Mouse (Mus musculus) liver, adult (tissue): ENCODE measurements around the gene Hnrnph2.

Experiments used
- GATA4 ChIP-seq: IDR thresholded peaks from 2 replicates; pipeline ENCODE4 v1.6.1; 2014; ENCODE audit warnings: mild to moderate bottlenecking, low read length; ENCODE audit not compliant: insufficient replicate concordance

The Hnrnph2 gene

GRCm38 (mm10) chrX:134646338-134646737 is 45.4 kb downstream of the Hnrnph2 start:
- TF ChIP-seq GATA4: peak; percentile 43; the same call in 1 of the 2 replicates

DNA sequence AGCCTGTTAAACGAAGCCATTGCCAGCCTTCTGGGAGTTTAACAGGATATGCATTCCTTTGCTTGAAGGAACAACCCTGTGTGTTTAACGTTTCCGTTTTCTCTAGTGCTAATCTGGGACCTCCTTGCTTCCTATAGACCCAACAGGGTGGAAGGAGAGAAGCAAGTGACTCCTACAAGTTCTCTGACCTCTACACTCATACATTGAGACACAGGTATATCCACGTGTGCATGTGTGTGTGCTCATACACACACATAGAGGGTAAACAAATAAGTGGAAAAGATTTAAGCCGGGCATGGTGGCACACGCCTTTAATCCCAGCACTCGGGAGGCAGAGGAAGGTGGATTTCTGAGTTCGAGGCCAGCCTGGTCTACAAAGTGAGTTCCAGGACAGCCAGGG is 46.4 kb downstream of the Hnrnph2 start:
- no peak for TF ChIP-seq GATA4

DNA sequence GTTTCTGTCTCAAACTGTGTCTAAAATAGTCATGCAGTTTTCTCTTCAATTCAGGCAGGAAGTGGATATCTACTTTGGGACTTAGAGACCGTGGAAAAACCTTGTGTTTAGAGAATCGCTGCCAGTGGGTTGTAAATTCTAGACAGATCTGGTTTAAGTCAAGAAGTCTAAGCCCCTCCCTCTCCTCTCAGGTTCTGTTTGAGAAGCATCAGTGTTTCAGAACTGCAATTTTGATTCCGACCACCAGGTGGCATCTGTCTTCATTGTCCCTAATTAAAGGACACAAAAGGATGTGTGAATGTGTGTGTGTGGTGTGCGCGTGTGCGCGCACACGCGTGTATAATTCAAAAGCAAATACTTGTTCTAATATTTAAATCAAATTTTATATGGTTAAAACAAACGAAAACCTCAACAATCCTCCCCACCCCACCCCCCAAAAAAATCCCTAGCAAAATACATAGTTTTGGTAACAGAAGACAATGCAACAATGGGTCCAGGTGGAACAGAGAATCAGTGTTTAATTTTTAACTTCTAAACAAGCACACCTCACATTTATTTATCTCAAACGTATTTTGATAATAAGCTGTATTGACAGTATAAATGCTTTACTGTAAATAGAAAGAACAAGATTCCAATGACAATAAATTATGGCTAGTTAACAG is 47.2 kb downstream of the Hnrnph2 start:
- TF ChIP-seq GATA4: no peak

GRCm38 (mm10) chrX:134652061-134652460 is 51.1 kb downstream of the Hnrnph2 start:
- TF ChIP-seq GATA4: no peak
